Mouse (Mus musculus) heart, adult 18-20 months (tissue): ENCODE results near the gene Fut2. TPM values are rescaled to one million over a fixed set of nuclear protein-coding genes. Genes with fewer than 3 reads are reported as not detected.

ENCODE experiments used
- DNase-seq, 2 experiments: peaks; one replicate each; pipeline ENCODE4 v3.0.0; 2021 to 2022; ENCODE audit warnings: mixed read lengths in 1 of 2
- total RNA-seq, 2 experiments: library from RNA; stranded (reverse); gene quantifications; 2 replicates each; pipeline ENCODE4 v1.2.3; 2021

Gene Fut2
- total RNA-seq, 2 experiments from 2014 or later = 0.42 to 0.46 TPM

DNA sequence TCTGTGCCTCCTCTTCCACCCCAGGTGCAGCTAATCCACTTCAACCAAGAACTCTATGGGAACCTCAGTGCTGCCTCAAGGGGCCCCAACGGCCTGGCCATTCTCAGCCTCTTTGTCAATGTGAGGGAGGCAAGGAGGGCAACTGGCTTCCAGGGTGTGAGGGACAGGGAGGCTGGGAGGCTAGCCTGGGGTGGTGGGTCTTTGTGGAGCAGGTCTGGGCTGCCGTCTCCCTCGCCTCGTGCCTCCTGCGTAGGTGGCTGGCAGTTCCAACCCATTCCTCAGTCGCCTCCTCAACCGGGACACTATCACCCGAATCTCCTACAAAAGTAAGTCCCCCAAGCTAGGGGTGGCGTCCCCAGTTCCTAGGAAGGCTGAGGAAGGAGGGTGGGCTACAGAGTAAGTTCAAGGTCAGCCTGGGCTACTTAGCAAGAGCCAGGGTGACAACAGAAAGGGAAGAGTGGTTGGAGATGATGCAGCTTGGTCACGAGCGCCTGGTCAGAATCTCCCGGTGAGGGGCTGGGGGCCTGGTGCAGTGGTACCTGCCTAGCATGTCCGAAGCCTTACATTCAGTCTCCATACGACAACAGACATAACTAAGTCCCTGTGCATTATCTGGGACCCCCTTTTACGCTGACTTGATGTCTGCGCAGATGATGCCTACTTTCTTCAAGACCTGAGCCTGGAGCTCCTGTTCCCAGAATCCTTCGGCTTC is 36.8 kb upstream of the Fut2 start:
- DNase-seq = no peak

DNA sequence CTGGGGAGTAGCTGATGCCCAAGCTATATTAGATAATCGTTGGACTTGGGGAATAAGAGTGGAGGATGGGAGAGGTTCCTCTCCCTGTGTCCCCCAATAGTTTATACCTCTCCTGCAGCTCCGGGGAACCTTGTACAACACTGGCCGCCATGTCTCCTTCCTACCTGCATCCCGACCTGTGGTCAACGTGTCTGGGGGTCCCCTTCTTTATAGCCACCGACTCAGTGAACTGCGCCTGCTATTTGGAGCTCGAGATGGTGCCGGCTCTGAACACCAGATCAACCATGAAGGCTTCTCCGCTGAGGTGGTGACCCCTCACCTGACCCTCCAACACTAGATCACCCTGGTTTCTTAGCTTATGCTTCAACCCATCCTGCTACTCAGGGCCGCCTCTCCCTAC is 36.1 kb upstream of the Fut2 start:
- DNase-seq = no peak

DNA sequence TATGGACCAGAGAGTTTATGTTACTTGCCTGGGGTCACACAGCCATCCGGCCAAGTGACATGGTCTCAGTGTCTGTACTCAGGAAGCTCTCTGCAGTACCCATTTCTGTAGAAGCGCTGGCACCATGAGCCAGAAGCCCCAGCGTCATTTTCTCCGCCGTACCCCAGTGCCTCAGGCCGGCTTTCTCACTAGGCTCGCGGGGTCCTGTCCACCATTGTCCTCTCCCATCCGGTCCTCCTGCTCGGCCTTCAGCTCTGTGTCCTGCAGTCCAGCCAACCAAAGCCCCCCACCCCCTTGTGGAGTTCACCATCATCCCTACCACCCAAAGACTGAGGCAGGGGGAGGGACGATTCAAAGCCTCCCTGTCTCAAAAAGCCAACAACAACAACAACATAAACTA is 35.4 kb upstream of the Fut2 start:
- no peak for DNase-seq

DNA sequence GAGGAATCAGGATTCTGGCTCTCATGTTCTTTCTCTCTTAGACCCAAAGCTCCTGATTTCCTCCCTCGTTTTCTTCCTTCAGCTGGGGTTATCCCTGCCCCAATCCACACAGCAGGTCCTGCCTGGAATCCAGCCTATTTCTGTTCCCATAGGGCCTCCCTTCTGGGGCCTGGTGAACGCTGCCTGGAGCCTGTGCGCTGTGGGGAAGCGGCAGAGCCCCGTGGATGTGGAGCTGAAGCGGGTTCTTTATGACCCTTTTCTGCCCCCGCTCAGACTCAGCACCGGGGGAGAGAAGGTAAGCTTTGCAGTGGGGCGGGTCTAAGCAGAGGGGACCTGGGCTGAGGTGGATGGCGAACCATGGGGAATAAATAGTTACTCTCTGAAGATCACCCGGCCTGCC is 34.9 kb upstream of the Fut2 start:
- no peak for DNase-seq

DNA sequence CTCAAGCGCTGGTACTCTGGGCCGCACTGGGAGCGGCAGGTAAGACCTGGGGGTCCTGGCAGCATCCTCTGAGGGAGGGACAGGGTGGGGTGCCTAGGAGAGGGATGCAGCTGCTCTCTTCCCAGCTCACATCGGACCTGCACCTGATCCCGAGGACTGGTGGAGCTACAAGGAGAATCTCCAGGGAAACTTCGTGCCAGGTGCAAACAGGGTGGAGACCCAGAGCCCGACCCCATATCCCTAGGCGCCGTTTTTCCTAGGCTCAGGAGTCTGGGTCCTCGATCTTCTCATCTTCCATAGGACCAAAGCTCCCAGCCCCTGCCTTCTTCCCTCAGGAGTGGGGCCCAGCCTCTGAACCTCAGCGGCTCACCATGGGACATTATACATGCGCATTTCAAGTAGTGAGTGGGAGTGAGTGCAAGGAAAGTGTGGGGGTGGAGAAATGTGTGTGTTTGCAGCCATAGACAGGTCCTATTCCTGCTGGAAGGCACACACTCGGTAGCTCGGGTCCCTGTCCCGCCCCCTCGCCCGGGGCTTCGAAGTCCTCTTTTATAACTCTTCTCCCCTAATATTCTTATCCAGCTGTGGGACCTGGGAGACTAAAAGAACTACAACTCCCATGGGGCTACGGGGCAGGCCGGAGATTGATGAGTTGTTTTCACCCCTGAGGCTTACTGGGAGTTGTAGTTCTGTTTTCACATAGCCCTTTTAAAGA is 34.3 kb upstream of the Fut2 start:
- DNase-seq = peak; percentile 90 to 92

DNA sequence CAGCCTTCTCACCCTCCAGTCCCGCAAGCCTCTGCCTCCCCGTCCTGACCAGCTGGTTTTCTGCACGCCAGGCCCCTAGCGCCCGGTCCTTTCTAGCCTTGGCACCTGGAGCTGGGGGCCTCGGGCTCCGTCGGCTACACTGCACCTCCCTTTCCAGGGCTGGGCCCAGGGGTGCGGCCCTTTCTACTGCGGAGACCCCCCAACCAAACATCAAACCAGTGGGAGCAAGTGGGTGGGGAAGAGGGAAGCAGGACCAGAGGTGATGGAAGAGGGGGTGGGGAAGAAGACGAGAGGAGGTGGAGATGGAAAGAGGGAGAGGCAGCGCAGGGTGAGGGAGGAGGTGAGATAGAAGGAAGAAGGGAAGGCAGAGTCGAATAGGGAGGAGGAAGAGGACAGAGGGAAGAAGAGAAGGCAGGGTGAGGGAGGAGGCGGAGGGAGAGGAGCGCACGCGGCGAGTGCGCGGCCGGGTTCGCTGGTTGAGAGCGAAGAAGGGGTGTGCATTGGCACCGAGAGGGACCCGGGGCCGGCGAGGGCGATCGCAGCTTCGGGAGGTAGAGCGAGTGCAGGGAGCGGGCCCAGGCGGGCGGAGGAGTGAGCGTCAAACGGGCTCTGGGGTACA is 33.4 kb upstream of the Fut2 start, which contains the start of gene Car11:
Car11 (plus strand) TSS at position 321 of the 619 bp plus-strand sequence.
- DNase-seq = no peak

DNA sequence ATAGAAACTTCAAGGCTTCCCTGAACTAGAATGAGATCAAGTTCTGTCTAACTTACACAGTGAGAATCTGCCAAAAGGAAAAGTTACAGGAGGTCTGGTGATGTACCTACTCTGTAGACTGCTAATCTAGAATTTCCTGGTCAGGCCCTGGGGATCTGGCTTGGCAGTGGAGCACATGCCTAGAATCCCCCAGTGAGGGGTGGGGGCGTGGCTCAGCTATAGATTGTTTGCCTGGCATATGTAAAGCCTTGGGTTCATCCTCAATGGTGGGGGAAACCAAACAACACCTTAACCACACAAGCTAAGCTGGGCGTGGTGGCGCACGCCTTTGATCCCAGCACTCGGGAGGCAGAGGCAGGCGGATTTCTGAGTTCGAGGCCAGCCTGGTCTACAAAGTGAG is 31.7 kb upstream of the Fut2 start:
- no peak for DNase-seq

DNA sequence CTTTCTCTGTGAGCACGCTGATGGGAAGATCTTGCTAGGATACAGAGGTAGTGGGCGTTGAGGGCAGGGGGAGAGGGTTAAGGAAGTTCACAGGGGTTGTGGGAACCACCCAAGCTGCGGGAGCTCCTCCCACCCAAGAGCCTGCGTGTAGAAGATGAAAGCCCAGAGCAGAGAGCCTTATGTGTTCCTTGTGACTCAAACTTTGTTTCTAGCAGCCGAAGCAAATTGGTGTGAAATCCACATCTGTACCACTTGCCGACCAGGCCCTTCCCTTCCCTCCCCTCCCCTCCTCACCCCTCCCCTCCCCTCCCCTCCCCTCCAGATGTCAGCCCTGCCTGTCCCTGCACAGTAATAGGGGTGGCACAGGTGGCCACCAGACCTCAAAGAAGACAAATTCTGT is 28.9 kb upstream of the Fut2 start:
- DNase-seq = no peak

DNA sequence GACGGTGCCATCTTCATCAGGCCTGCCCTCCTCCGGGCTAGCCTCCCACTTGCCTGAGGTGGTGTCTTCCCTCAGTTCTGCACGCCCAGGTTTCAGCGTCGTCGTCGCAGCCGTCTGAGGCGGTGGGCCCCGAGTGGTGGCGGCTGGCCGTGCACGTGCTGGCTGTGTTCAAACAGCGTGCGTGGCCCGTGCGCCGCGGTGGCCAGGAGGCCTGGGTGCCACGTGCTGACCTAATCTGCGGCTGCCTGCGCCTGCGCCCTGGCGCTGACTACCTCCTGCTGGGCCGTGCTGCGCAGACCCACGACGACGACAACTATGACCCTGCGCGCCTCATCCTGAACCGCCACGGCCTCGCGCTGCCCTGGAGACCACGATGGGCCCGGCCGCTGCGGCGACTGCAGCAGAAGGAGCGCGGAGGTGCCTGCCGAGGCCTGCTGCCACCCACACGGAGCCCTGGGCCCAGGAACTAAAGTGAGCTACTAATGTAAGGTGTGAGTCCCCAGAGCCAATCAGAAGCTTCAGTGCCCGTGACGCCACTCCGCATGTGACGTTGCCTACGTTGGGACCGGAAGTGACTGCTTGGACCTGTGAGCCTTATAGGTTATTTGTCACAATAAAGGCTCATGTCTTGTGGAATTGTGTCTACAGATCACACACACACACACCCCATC is 27.9 kb upstream of the Fut2 start, which contains the start of gene Sec1:
Sec1 (minus strand) TSS at position 482 of the 671 bp plus-strand sequence.
- DNase-seq = no peak

DNA sequence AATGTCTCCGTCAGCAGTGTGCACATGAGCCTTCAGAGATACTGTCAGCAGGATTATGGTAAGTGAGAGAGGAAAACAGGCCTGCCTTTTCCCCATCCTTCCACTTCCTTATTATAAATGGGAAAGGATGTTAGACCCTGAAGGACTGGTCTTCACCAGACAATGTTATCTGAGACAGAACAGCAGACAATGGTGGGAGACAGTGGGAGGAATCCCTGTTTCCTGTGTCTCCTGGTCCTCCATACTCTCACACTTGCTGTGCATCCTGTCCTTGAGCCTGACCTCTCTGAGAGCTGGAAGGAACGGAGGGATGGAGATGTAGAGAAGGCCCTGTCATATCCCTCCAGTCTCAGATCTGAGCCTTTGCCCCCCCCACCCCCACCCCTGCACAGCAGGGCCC is 26.2 kb upstream of the Fut2 start:
- no peak for DNase-seq

DNA sequence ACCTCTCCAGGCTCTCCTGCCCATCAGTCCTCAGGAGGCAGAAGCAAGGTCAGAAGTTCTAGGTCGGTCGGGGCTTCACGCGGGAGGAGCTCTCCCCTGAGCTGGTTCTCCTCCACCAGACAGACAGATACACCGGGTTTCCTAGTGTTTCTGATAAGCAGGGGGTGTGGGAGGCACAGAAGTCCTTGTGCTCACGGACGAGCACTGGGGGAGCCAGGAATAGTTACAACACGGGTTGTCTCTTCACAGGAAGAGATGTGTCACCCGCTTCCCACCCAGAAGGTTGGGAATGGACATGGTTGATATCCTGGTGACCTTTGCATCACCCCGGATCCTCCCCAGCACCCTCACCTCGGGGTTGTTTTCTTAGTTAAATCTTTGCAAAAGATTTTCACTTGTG is 23.6 kb upstream of the Fut2 start:
- DNase-seq = no peak

DNA sequence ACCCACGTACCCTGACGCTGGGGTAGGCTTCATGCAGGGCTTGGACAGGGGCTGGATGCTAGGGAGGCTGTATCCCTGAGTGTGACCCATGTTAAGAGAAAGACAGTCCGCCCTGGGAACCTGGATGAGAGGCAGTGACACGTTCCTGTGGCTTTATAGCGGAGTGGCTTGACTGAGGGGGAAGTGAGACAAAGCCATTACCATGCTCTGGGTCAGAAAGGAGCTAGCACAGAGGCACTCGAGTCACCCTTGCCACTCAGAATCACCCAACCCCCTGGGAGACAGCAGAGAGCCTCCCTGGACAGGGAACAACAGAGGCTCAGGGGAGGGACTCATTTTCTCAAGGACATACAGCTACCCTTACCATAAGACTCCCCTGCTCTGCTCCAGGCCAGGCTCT is 22.9 kb upstream of the Fut2 start:
- DNase-seq = no peak

DNA sequence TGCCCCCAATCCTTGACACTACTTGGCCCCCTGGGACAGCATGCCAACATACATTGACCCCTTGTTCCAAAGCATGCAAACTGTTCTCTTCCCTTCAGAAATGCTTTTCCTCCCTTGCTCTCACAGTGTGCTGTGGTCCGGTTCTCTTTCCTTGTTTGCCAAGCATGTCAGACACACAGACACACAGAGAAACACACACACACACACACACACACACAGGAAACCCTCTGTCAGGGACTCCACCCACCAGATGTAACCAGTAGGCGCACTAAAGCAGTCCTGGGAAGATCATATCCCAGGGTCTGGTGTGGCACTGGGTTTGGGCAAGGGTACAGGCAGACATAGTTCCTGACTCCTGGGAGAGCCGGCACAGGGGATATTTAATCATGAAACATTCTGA is 20.6 kb upstream of the Fut2 start:
- no peak for DNase-seq

DNA sequence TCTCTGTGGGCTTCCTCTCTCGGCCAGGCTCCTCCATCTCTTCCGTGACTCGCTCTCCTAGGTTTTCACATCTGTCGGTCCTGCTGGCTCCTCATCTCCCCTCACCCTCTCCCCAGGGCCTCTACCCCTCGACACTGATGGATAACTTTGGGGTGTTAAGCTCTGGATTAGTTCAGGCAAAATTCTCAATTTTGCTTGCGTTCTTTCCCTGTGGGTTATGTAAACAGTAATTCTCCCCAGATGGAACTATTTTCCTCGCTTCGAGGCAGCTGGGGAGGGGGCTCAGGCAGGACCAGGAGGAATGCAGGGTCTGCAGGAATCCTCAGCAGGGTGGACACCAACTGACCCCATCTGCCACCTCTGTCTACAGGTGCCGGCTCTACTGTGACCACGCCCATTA is 19.6 kb upstream of the Fut2 start:
- DNase-seq = no peak

DNA sequence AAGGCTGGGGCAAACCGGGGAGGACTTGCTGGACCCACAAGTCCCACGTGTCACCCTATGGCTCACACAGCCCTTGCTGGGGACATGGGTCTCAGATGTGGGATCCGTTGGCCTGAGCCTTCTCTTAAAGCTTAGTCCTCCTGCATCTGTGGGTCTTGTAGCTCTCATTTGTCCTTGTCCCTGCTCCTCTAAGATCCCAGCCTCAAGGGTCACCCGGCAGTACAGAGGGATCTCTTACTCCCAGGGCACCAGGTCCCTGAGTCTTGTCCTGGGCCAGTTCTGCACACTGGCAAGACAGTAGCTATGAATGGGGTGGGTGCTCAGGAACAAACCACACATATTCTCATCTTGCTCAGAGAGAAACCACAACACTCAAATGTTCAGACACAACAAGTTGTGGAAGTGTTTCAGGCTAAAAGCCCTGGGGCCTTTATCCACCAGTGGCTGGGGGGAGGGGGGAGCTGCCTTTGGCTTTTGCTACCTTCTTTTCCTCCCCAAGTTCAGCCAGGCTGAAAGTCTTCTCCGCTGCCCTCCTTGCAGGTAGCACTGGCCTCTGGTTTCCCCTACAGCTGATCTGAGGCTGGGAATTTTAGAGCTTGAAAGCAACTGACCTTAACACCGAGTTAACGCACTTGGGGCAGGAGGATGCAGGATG is 17.3 kb upstream of the Fut2 start, which contains the start of gene Ntn5:
Ntn5 (plus strand) TSS at position 627 of the 655 bp plus-strand sequence.
- no peak for DNase-seq

DNA sequence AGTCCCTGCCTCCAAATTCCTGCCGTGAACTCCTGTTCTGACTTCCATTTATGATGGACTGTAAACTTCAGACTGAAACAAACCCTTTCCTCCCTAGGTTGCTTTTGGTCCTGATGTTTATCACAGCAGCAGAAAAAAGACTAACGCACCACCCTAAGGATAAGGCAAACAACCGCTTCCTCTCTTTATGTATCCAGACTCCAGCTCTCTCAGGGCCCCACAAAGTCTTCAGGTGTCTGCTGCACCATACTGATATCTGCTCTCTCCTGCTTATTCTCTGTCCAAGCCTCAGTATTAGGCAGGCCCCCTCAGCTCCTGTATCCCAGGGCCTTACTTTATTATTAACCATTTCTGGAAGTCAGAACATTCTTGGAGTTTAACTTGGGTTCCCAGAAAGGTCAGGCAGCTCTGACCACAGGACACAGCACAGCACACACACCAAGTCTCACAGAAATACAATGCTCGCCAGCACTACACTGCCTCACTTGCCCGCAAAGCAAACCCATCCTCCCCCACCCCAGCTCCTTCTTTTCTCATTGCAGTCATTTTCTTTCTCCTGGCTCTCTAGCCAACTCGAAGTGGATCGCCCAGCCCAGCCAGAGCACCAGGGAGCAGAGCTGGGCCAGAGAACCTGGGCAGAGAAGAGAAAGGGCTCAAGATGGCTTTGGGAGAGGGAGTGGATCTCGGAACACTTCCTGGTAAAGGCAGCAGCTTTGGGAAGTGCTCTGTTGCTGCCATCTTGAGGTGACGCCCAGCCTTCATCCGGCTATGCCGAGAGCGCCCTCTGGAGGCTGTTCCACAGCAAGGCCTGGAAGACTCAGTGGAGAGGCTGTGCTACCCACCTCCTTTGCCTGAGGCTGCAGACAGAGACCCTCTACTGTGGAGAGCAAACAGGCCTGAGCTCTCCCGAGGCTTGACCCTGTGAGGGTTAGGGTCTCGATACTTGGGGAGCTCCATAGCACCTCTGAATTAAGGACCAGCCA is 16.2 kb upstream of the Fut2 start:
- peak; percentile 88 to 90 for DNase-seq

DNA sequence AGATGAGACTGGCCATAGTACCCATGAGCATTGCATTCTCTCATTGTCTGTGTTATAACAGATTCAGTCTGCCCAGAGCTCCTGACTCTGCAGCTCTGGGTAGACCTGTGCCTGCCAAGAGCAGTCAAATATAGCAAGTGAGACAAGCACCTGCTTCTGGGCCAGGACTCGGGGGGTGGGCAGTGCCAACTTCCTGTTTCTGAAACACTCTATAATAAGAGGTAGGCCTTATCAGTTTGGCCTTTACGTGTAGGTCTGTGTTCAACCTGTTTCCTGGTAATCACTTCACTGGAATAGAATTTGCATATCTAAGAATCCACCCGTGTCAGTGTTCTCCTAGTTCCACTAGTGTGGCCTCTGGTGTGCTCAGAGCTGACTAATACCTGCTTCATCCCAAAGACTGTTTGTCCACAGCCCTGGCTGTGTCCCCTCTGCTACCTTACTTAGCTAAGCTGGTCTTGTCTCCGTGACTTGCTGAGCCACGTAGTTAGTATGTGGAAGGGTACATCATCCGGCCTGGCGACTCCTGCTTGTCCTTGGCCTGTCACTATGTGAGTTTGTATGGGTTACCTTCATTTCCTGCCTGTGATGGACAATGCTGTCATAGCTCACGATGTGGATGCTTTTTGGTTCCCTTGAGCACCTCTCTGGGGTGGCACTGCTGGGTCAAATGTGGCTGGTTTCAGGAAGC is 15.0 kb upstream of the Fut2 start:
- peak; percentile 74 to 84 for DNase-seq

DNA sequence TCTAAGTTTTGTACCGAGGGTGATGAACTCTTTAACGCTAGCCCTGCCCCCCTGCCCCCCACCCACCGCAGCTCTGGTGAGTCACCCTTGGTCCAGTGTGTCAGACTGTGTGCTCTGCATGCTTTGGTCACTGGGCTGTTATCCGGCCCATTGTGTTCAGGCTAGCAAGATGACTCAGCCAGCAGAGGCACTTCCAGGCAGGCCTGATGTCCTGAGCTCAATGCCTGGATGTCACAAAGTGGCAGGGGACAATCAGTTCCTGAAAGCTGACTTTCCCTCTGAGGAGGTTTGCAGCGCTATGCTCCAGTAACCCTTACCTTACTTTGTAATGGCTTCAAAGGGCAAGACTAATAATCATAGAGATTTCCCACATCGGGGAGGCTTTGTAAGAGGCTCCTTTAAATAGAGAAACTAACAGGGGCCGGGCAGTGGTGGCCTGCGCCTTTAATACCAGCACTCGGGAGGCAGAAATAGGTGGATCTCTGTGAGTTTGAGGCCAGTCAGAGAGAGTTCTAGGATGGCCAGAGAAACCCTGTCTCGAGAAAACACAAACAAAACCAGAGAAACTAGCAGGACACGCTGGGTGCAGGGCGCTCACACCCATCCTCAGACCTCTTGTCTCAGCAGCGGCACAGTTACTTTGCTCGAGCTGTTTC is 13.9 kb upstream of the Fut2 start:
- peak; percentile 71 to 86 for DNase-seq

DNA sequence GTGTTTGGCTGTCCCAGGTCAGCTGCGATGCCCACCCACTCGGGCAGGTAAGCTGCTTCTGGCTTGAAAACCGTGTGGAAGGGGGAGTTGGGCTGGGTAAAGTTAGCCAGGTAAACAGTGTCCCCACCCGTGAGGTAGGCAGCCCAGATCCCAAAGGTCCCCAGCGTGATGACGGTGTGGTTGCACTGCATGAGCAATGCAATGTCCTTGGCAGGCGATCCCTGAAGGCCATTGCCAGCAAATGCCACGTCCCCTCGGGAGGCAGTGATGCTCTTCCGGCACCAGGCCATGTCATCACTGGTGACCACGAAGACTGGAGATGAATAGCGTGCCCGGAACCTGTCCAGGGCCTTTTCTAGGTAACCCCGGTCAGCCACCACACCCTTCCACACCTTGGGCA is 12.3 kb upstream of the Fut2 start:
- DNase-seq = no peak
